Mouse (Mus musculus): ENCODE results near the gene Il27ra. TPM values are rescaled to one million over a fixed set of nuclear protein-coding genes. Genes with fewer than 3 reads are reported as not detected.

Gene Il27ra
- total and polyA plus RNA-seq, 3 experiments = 3.2 to 4.6 (median 3.7) TPM

GRCm38 (mm10) chr8:84065037-84065436 is 22.6 kb upstream of the Il27ra start, which contains the start of gene Gm10643:
TSS of gene Gm10643 (minus strand) at chr8:84065137.
- Histone ChIP-seq H3K27ac (peak within 1 kb of the TSS; percentile 97), H3K27me3 (ENCODE audit: control insufficient read depth, insufficient read depth, low read length) (no peaks in the 10 kb centered on the region), H3K36me3 (ENCODE audit: control insufficient read depth, insufficient read depth, low read length) (no peaks in the 10 kb centered on the region), H3K79me2 (replicated peaks; ENCODE audit: control insufficient read depth, insufficient read depth, low read length) (no peaks in the 10 kb centered on the region), H3K4me1 (ENCODE audit: control insufficient read depth, insufficient read depth, low read length) (peaks cover 12% of the 10 kb centered on the region), H3K9ac (ENCODE audit: low read depth, low read length) (peak within 1 kb of the TSS; percentile 77), H3K4me3 (peak within 1 kb of the TSS; percentile 72)
- no peak for DNase-seq
- WGBS = 96% methylated on average over 1 of the region's 1 CpGs
- intact Hi-C loops (cut with DNase I) = loop anchor here (2.0 to 5.0 kb wide), 2 partner anchors 26 to 82 kb away; partner anchors contain the start of genes 4930432K21Rik and Cc2d1a
- TF ChIP-seq CTCF (IDR thresholded peaks at IDR 0.05) = no peak
- TF ChIP-seq EP300 (IDR thresholded peaks at IDR 0.05; ENCODE audit: insufficient read depth, low read depth, low read length) = no peak
- no peak for TF ChIP-seq POLR2A (IDR thresholded peaks at IDR 0.05; ENCODE audit: insufficient read depth, low read depth, low read length)

- no peak overlapping the region for H3K9ac ChIP-seq (ENCODE audit: low read depth, low read length)
- peaks cover 5% of the 10 kb centered on the region for H3K4me1 ChIP-seq (ENCODE audit: control insufficient read depth, insufficient read depth, low read length)
- WGBS = 47% methylated on average over 8 of the region's 8 CpGs
- no peaks in the 10 kb centered on the region for H3K36me3 ChIP-seq (ENCODE audit: control insufficient read depth, insufficient read depth, low read length)
- DNase-seq = peak in 1 of 2 experiments; percentile 63
- TF ChIP-seq POLR2A (IDR thresholded peaks at IDR 0.05; ENCODE audit: insufficient read depth, low read depth, low read length) (no peak), CTCF (IDR thresholded peaks at IDR 0.05) (no peak), EP300 (IDR thresholded peaks at IDR 0.05; ENCODE audit: insufficient read depth, low read depth, low read length) (no peak)
- H3K79me2 ChIP-seq (replicated peaks; ENCODE audit: control insufficient read depth, insufficient read depth, low read length) = no peaks in the 10 kb centered on the region
- no peak overlapping the region for H3K4me3 ChIP-seq
- H3K27ac ChIP-seq = no peak overlapping the region
- intact Hi-C loops (cut with DNase I) = loop anchor here (2.0 kb wide), 1 partner anchor 25 kb away; no protein-coding TSS in a partner anchor
- H3K27me3 ChIP-seq (ENCODE audit: control insufficient read depth, insufficient read depth, low read length) = no peaks in the 10 kb centered on the region
Observed at GRCm38 (mm10) chr8:84063861-84064610, 21.6 kb upstream of the Il27ra start.

- no peaks in the 10 kb centered on the region for H3K27me3 ChIP-seq (ENCODE audit: control insufficient read depth, insufficient read depth, low read length)
- intact Hi-C loops (cut with DNase I) = no loop called here
- H3K79me2 ChIP-seq (replicated peaks; ENCODE audit: control insufficient read depth, insufficient read depth, low read length) = no peaks in the 10 kb centered on the region
- TF ChIP-seq EP300 (IDR thresholded peaks at IDR 0.05; ENCODE audit: insufficient read depth, low read depth, low read length) (no peak), POLR2A (IDR thresholded peaks at IDR 0.05; ENCODE audit: insufficient read depth, low read depth, low read length) (no peak), CTCF (IDR thresholded peaks at IDR 0.05) (no peak)
- no peaks in the 10 kb centered on the region for H3K36me3 ChIP-seq (ENCODE audit: control insufficient read depth, insufficient read depth, low read length)
- H3K4me3 ChIP-seq = no peak overlapping the region
- no peak overlapping the region for H3K9ac ChIP-seq (ENCODE audit: low read depth, low read length)
- H3K27ac ChIP-seq = no peak overlapping the region
- DNase-seq = no peak
- 87% methylated on average over 2 of the region's 2 CpGs for WGBS
- H3K4me1 ChIP-seq (ENCODE audit: control insufficient read depth, insufficient read depth, low read length) = no peaks in the 10 kb centered on the region
Observed at GRCm38 (mm10) chr8:84060245-84060644, 17.9 kb upstream of the Il27ra start.

GRCm38 (mm10) chr8:84059226-84059625 is 16.8 kb upstream of the Il27ra start:
- no peak overlapping the region for H3K4me3 ChIP-seq
- H3K79me2 ChIP-seq (replicated peaks; ENCODE audit: control insufficient read depth, insufficient read depth, low read length) = no peaks in the 10 kb centered on the region
- no peak overlapping the region for H3K9ac ChIP-seq (ENCODE audit: low read depth, low read length)
- TF ChIP-seq POLR2A (IDR thresholded peaks at IDR 0.05; ENCODE audit: insufficient read depth, low read depth, low read length) (no peak), EP300 (IDR thresholded peaks at IDR 0.05; ENCODE audit: insufficient read depth, low read depth, low read length) (no peak), CTCF (IDR thresholded peaks at IDR 0.05) (no peak)
- no peaks in the 10 kb centered on the region for H3K27me3 ChIP-seq (ENCODE audit: control insufficient read depth, insufficient read depth, low read length)
- no peak overlapping the region for H3K27ac ChIP-seq
- no peaks in the 10 kb centered on the region for H3K36me3 ChIP-seq (ENCODE audit: control insufficient read depth, insufficient read depth, low read length)
- H3K4me1 ChIP-seq (ENCODE audit: control insufficient read depth, insufficient read depth, low read length) = no peaks in the 10 kb centered on the region
- intact Hi-C loops (cut with DNase I) = no loop called here
- no peak for DNase-seq
- 92% methylated on average over 2 of the region's 2 CpGs for WGBS

GRCm38 (mm10) chr8:84057827-84058226 is 15.4 kb upstream of the Il27ra start:
- Histone ChIP-seq H3K4me1 (ENCODE audit: control insufficient read depth, insufficient read depth, low read length) (no peaks in the 10 kb centered on the region), H3K27ac (no peak overlapping the region), H3K4me3 (no peak overlapping the region), H3K27me3 (ENCODE audit: control insufficient read depth, insufficient read depth, low read length) (no peaks in the 10 kb centered on the region), H3K9ac (ENCODE audit: low read depth, low read length) (no peak overlapping the region), H3K36me3 (ENCODE audit: control insufficient read depth, insufficient read depth, low read length) (no peaks in the 10 kb centered on the region), H3K79me2 (replicated peaks; ENCODE audit: control insufficient read depth, insufficient read depth, low read length) (no peaks in the 10 kb centered on the region)
- no peak for DNase-seq
- TF ChIP-seq EP300 (IDR thresholded peaks at IDR 0.05; ENCODE audit: insufficient read depth, low read depth, low read length) = no peak
- no peak for TF ChIP-seq POLR2A (IDR thresholded peaks at IDR 0.05; ENCODE audit: insufficient read depth, low read depth, low read length)
- TF ChIP-seq CTCF (IDR thresholded peaks at IDR 0.05) = no peak
- intact Hi-C loops (cut with DNase I) = no loop called here
- WGBS = 96% methylated on average over 1 of the region's 1 CpGs

- Histone ChIP-seq H3K36me3 (ENCODE audit: control insufficient read depth, insufficient read depth, low read length) (no peaks in the 10 kb centered on the region), H3K9ac (ENCODE audit: low read depth, low read length) (no peak overlapping the region), H3K27me3 (ENCODE audit: control insufficient read depth, insufficient read depth, low read length) (no peaks in the 10 kb centered on the region), H3K27ac (no peak overlapping the region), H3K79me2 (replicated peaks; ENCODE audit: control insufficient read depth, insufficient read depth, low read length) (no peaks in the 10 kb centered on the region), H3K4me3 (no peak overlapping the region), H3K4me1 (ENCODE audit: control insufficient read depth, insufficient read depth, low read length) (no peaks in the 10 kb centered on the region)
- intact Hi-C loops (cut with DNase I) = no loop called here
- no peak for DNase-seq
- 69% methylated on average over 5 of the region's 5 CpGs for WGBS
- TF ChIP-seq CTCF (IDR thresholded peaks at IDR 0.05) (no peak), EP300 (IDR thresholded peaks at IDR 0.05; ENCODE audit: insufficient read depth, low read depth, low read length) (no peak), POLR2A (IDR thresholded peaks at IDR 0.05; ENCODE audit: insufficient read depth, low read depth, low read length) (no peak)
Observed at GRCm38 (mm10) chr8:84053229-84053628, 10.8 kb upstream of the Il27ra start.

Measured in heart, adult 2 months (tissue).